Mouse (Mus musculus) megakaryocyte, embryonic 14.5 days (primary cell): ENCODE results near the gene Stpg2.

Experiments used
- FLI1 ChIP-seq: IDR thresholded peaks from 2 replicates; pipeline ENCODE4 v1.6.1; 2012; ENCODE audit warnings: low read length, inconsistent platforms, mixed read lengths
- GATA1 ChIP-seq: IDR thresholded peaks from 3 replicates; pipeline ENCODE4 v1.6.1; 2012; ENCODE audit warnings: mixed read lengths, low read length, inconsistent platforms, borderline replicate concordance

DNA sequence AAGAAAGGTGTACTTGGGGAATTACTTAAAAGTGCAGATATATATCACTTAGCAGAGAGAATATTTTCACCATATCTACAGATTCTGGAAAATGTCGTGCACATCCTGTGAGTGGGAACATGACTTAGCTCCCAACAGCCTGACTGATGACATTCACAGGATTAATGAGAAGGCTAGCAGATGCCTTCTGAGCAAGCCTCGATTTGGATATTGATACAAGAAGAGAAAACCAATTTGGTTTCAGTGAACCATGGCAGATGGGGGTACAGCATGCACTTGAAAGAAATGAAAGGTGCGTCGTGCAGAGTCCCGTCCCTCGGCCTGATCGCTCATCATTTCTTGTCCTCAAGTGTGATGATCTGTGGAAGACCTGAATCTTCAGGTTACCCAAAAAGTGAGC is 410.3 kb downstream of the Stpg2 start:
- TF ChIP-seq GATA1 (no peak), FLI1 (no peak)
